Mouse (Mus musculus) cerebellum, adult 9-10 months (tissue): ENCODE data around the gene Stard5.
A peak's percentile ranks its signal among the peaks of the same experiment; 100 is the strongest.

Source experiments
- DNase-seq: peaks from one replicate; pipeline ENCODE4 v3.0.0; 2022

The Stard5 gene

GRCm38 (mm10) chr7:83666087-83666595 is 34.4 kb downstream of the Stard5 start:
- no peak for DNase-seq

- no peak for DNase-seq
These were observed 36.3 kb downstream of the Stard5 start for GRCm38 (mm10) chr7:83667936-83668645.

GRCm38 (mm10) chr7:83668724-83669123 is 37.0 kb downstream of the Stard5 start:
- DNase-seq, result peak; percentile 73

- no peak for DNase-seq
These were observed 39.8 kb downstream of the Stard5 start for GRCm38 (mm10) chr7:83671573-83671972.

- no peak for DNase-seq
These were observed 43.9 kb downstream of the Stard5 start for GRCm38 (mm10) chr7:83675545-83676254.

- DNase-seq, result no peak
These were observed 45.5 kb downstream of the Stard5 start for GRCm38 (mm10) chr7:83677296-83677695.

GRCm38 (mm10) chr7:83678506-83678905 is 46.7 kb downstream of the Stard5 start:
- DNase-seq, result no peak

GRCm38 (mm10) chr7:83682640-83683274 is 51.0 kb downstream of the Stard5 start:
- no peak for DNase-seq

GRCm38 (mm10) chr7:83695449-83696212 is 63.9 kb downstream of the Stard5 start:
- DNase-seq, result no peak

GRCm38 (mm10) chr7:83699066-83699745 is 67.4 kb downstream of the Stard5 start:
- no peak for DNase-seq
